Mouse (Mus musculus) kidney, adult 11 months (tissue): ENCODE data around the gene Nxpe3.

ENCODE experiments used
- DNase-seq: peaks from one replicate; pipeline ENCODE4 v3.0.0; 2022

Gene Nxpe3

GRCm38 (mm10) chr16:55894893-55895650 is at the start of gene Nxpe3:
TSS of gene Nxpe3 (minus strand) at chr16:55895285.
- peak; percentile 89 for DNase-seq

GRCm38 (mm10) chr16:55940781-55941180 is 45.7 kb upstream of the Nxpe3 start:
- no peak for DNase-seq

DNA sequence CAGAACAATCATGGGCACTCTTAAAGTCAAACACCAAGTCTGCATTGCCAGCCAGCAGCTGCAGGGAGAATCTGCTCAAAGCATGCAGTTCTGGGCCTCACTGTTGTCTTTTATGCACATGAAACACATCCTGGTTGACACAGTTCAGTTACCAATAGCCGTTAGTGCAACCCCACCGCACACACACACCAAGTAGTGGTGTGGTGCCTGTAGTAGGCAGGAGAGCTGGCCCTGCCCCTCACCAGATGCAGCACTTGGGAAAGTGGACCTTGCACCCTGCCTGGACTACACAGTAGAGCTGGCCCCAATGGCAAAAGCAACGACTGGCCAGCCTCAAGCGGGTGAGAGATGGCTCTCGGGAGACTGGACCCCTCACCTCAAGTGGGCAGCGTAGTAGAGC is 44.6 kb upstream of the Nxpe3 start:
- peak; percentile 34 for DNase-seq

DNA sequence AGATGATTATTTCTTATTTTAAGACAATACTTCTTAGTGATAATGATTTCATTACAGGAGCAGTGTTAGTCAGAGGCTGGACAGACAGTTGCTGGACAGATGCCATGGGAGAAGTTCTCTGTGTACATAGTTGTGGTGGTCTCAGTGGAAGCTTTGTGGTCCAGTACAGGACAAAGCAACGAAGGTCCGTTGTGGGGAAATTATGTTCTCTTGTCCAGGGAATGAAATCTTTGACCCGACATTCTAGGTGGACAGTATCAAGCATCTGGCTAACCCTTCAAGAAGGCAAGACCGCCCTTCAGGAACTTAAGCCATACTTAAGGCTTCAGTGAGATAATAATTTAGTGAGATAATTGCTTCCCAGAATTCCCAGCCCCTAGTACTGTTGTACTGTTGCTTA is 43.7 kb upstream of the Nxpe3 start:
- DNase-seq = no peak

DNA sequence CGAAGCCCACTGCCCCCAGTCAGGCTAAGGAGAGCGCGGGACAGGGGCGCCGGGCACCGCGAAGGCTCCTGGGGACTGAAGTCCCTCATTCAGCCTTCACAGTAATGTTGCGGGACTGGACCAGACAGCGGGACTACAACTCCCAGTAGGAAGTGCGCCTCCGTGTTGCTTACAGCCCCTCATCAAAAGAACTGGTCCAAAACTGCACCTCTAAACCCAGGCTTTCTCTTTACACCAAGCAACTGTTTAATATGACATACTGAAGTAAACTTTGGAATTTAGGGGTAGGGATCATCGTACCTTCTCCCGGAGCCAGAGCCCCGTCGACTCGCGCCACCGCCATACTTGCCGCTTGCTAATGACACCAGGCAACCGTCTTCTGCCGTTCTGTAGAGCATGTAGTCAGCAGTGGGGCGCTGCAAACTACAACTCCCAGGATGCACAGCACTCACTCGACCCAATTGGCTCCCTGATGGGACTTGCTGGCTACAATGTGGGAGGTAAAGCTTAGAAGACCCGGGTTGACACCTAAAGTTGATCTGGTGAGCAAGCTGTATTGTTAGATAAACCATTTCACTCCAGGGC is 39.5 kb upstream of the Nxpe3 start, which contains the start of gene Cep97:
TSS of gene Cep97 (minus strand) at position 403 of the 585 bp plus-strand sequence.
- peak; percentile 96 for DNase-seq

GRCm38 (mm10) chr16:55933681-55934343 is 38.7 kb upstream of the Nxpe3 start:
- DNase-seq = no peak

- DNase-seq = no peak
These were observed 28.9 kb upstream of the Nxpe3 start for GRCm38 (mm10) chr16:55924010-55924409.

DNA sequence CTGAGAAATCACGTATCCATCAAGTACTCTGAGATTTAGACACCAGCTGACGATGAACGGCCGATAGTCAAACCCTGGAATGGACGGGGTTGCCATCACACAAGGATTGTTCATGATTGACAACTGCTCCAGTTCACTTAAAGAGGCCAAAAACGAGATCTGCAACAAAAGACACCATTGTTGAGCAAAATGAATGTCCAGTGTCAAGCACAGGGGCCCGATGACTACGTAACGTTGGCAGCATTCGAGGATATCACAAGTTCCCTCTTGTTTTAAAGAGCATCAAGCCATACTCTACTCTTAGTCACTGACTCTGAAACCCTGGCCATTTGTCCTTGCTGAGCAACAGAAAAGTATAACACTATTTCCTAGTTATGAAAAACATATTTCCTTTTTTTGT is 27.0 kb upstream of the Nxpe3 start:
- DNase-seq = no peak

DNA sequence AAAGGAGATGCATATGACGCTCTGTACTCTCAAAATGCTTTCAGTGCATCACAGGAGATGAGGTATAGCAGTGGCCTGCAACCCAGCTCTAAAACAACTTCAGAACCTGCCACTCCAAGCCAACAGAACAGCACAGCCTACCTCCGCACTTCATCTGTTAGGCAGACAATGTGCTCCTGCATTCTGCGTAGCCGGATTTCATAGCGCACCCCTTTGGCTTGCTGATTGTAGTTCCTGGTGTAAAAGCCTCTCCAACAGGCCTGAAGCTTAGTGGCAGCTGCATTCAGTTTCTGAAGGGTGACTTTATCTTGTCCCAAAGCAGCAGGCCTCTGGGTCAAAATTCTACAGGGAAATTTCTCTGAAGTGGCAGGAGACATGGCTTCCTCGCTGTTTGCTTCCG is 19.6 kb upstream of the Nxpe3 start:
- no peak for DNase-seq

GRCm38 (mm10) chr16:55910208-55910793 is 15.2 kb upstream of the Nxpe3 start:
- peak; percentile 85 for DNase-seq

GRCm38 (mm10) chr16:55906928-55907679 is 12.0 kb upstream of the Nxpe3 start:
- DNase-seq = no peak

DNA sequence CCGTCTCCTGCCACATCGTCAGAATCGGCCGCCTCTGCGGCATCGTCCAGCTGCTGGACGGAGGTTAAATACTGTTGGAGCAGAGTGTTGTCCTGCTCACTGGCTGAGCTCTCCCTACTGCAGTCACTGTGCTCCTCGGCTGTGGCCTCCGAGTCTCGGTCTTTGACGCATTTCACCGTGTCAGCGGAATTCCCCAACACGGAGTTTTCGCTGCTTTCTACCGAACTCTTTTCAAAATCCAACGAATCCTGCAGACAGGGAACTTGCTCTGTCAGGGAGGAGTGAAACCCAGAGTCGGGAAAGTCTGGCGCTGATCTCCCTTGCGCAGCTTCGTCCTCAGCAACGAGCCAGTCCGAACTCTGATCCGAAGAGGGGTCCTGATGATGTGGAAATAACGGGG is 10.3 kb upstream of the Nxpe3 start:
- DNase-seq = no peak

- DNase-seq = no peak
These were observed 7.0 kb upstream of the Nxpe3 start for GRCm38 (mm10) chr16:55901839-55902756.

- no peak for DNase-seq
These were observed 3.4 kb upstream of the Nxpe3 start for GRCm38 (mm10) chr16:55898385-55899002.

GRCm38 (mm10) chr16:55895651-55896095 is 588 bp upstream of the Nxpe3 start:
- no peak for DNase-seq

GRCm38 (mm10) chr16:55894536-55894892 is 571 bp downstream of the Nxpe3 start:
- peak; percentile 24 for DNase-seq

GRCm38 (mm10) chr16:55893410-55894107 is 1.5 kb downstream of the Nxpe3 start:
- DNase-seq = peak; percentile 27

DNA sequence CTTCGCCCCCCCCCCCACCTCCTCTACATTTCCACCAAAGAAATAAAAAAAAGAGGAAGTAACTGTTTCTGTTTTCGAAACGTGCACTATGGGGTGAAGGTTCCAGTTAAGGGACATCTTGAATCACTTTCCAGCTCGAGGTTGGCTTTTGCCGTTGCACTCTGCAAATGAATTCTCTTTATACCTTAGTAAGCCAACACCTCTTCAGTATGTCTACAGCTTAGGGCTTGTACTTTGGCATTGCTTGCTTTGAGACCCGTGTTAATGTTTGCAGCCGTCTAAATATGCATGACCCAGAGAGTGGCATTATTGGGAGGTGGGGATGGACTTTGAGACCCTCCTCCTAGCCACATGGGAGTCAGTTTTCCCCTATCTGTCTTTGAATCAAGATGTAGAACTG is 2.6 kb downstream of the Nxpe3 start:
- peak; percentile 57 for DNase-seq

GRCm38 (mm10) chr16:55891346-55891745 is 3.7 kb downstream of the Nxpe3 start:
- no peak for DNase-seq

- no peak for DNase-seq
These were observed 4.5 kb downstream of the Nxpe3 start for GRCm38 (mm10) chr16:55890346-55891136.
